Mouse (Mus musculus): Measurements from ENCODE around the gene Pik3c2g. TPM values are rescaled to one million over a fixed set of nuclear protein-coding genes. Genes with fewer than 3 reads are reported as not detected.
A peak's percentile ranks its signal among the peaks of the same experiment; 100 is the strongest.
"Not testable (repeated sequence)": the region's sequence is repeated elsewhere in the genome, so short reads cannot be mapped to it uniquely, and the experiment has no call there.

Gene Pik3c2g
- total RNA-seq, 1 experiment from 2014 or later: 9.5 TPM

- no peak for DNase-seq
Measured at GRCm38 (mm10) chr6:139928766-139929165, 341.7 kb downstream of the Pik3c2g start.

DNA sequence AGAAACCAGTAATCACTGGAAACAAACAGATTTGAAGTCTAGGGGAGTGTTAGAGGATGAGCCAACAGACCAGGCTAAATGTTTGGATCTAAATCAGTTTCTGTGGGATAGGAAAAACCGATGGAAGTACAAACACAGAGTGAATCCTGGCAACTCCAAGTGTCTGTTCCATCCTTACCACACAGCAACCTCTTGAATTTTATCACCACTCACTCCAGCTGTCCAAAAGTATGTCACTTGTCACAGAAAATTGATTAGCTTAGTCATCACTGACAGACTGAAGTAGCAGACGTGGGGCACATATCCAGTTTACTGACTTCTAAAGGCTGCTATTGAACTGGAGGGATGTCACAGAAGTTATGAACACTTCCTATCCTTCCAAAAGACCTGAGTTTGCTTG is 347.8 kb downstream of the Pik3c2g start:
- no peak for DNase-seq

DNA sequence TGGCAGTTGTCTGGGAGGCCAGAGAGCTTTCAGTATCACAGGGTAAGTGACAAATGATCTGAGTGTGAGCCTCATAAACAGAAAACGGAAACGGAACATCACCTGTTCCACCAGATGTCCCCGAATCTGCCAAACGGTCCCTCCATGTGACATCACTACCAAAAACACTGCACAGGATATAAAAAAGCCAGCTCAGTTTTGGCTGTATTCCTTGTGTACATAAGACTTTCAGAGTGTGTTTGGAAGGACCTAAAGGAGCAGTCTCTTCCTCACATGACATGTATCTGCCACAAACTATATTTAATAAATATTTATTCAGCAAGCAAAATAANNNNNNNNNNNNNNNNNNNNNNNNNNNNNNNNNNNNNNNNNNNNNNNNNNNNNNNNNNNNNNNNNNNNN is 350.6 kb downstream of the Pik3c2g start:
- not testable (repeated sequence) for DNase-seq

- no peak for DNase-seq
Measured at GRCm38 (mm10) chr6:139947106-139947879, 360.3 kb downstream of the Pik3c2g start.

DNA sequence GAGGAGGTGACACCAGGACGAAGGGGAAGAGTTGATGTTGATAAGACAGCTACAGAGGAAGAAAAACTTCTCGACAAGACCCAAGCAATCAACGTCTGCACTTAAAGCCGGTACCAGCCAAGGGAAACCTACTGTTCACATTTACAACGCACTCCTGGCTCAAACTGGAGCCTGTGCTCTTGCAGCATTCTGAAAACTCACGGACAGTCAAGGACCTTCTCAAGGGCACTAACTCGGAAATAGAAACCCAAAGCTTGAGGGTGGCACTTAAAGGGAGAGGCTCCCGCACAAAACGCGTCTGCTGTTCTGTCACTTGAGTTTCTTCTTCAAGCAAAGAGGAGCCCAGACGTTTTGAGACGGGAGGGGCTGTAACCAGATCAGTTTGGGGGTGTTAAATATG is 366.6 kb downstream of the Pik3c2g start:
- DNase-seq: peak; percentile 52

DNA sequence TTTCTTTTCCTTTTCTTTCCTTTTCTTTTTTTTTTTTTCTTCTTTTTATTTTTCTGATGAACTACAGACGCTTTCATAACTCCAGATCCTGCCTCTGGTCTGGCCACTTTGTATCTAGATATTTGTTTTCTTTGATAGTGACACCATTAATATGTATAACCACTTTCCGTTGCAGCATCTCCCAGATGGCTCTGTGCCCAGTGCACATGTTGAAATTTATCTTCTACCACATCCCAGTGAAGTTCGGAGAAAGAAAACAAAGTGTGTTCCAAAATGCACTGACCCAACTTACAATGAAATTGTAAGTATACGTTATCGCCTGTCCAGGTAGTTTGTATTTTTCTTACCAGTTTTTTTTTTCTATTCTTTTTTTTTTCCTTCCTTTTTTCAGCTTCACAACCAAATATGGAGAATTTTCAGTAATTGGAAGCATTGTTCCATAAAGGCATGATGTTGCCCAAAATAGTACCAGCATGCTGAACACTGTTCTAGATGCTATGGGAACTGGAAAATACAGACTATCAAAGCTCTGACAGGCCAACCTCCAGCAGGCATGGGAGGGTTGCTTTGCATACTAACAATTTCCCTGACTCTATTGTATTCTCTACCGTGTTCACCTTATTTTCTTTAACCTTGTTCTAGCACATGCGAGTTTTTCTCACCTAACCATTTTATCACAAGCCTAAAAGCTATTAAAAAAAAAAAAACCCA is 370.7 kb downstream of the Pik3c2g start:
- DNase-seq: peak; percentile 30

GRCm38 (mm10) chr6:139963775-139964174 is 376.8 kb downstream of the Pik3c2g start:
- no peak for DNase-seq

GRCm38 (mm10) chr6:139964895-139965294 is 377.9 kb downstream of the Pik3c2g start:
- DNase-seq: no peak

GRCm38 (mm10) chr6:139966684-139967083 is 379.7 kb downstream of the Pik3c2g start:
- no peak for DNase-seq

- DNase-seq: no peak
Measured at GRCm38 (mm10) chr6:139971608-139972298, 384.7 kb downstream of the Pik3c2g start.

- DNase-seq: no peak
Measured at GRCm38 (mm10) chr6:139974668-139975067, 387.6 kb downstream of the Pik3c2g start.

- DNase-seq: no peak
Measured at GRCm38 (mm10) chr6:139978114-139978513, 391.1 kb downstream of the Pik3c2g start.

- no peak for DNase-seq
Measured at GRCm38 (mm10) chr6:139981061-139981460, 394.0 kb downstream of the Pik3c2g start.

DNA sequence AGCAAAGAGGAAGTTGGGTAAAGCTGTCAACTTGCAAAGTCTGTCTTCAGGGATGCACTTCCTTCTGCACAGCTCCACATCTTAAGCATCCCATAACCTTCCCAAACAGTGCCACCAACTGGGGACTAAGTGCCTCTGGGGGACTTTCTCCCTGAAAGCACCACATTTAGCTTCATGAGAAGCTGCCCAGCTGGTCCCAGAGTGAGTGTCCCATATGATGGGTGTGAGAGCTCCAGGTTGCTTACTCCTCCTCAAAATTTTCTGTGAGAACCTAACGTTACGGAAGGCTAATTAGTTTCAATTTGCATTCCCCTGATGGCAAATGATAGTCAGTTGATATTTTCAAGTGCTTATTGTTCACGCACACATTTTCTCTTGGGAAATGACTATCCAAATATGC is 397.0 kb downstream of the Pik3c2g start:
- DNase-seq: no peak

DNA sequence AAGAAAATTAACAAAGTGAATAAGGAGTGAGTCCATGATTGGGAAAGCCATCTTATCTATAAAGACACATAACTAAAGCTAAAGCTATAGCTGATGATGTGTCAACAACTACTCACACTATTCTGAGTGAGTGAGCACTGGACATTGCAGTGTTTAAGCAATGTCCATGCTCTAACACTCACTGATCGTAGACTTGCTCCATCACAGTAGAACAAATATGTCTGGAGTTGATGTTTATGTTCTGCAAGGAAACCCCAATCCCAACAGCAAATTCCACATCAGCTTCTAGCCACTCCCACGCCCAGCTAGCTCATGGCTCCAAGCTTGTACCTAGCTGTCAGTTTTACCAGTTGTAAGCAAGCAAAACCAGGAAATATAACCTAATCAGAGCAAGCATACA is 399.5 kb downstream of the Pik3c2g start:
- DNase-seq: no peak

GRCm38 (mm10) chr6:139989075-139989474 is 402.1 kb downstream of the Pik3c2g start:
- no peak for DNase-seq

- no peak for DNase-seq
Measured at GRCm38 (mm10) chr6:139989597-139989996, 402.6 kb downstream of the Pik3c2g start.

GRCm38 (mm10) chr6:140005181-140005580 is 418.2 kb downstream of the Pik3c2g start:
- DNase-seq: no peak

Other genes starting within 250 kb of the Pik3c2g start
- gene Rergl, start 85.2 kb upstream of the Pik3c2g start, total RNA-seq (2021): 0.59 and 0.79 TPM in 2 replicates

Measured in adrenal gland, postnatal 14 days (tissue).